Mouse (Mus musculus): Measurements from ENCODE around the gene Acrbp. TPM values are rescaled to one million over a fixed set of nuclear protein-coding genes. Genes with fewer than 3 reads are reported as not detected.

Acrbp gene
- total and polyA plus RNA-seq, 3 experiments, result 1.9 to 16.3 (median 2.3) TPM

GRCm38 (mm10) chr6:125097346-125097689 lies 47.8 kb downstream of the Acrbp start:
- H3K4me1 ChIP-seq (ENCODE audit: control insufficient read depth, insufficient read depth, low read length), result peaks cover 18% of the 10 kb centered on the region
- H3K4me3 ChIP-seq, result peak overlapping the region; percentile 91
- peaks cover 5% of the 10 kb centered on the region for H3K79me2 ChIP-seq (replicated peaks; ENCODE audit: control insufficient read depth, insufficient read depth, low read length)
- H3K36me3 ChIP-seq (ENCODE audit: control insufficient read depth, insufficient read depth, low read length), result peaks cover 15% of the 10 kb centered on the region
- no peak for DNase-seq
- peak overlapping the region; percentile 96 for H3K27ac ChIP-seq
- intact Hi-C loops (cut with DNase I), result loop anchor here (2.0 kb wide), 1 partner anchor 67 kb away; no protein-coding TSS in a partner anchor
- TF ChIP-seq POLR2A (IDR thresholded peaks at IDR 0.05; ENCODE audit: insufficient read depth, low read depth, low read length) (no peak), EP300 (IDR thresholded peaks at IDR 0.05; ENCODE audit: insufficient read depth, low read depth, low read length) (no peak), CTCF (IDR thresholded peaks at IDR 0.05) (no peak)
- H3K9ac ChIP-seq (ENCODE audit: low read depth, low read length), result peak overlapping the region; percentile 94
- no peaks in the 10 kb centered on the region for H3K27me3 ChIP-seq (ENCODE audit: control insufficient read depth, insufficient read depth, low read length)
- under 1% methylated on average over 12 of the region's 12 CpGs for WGBS

GRCm38 (mm10) chr6:125097951-125098350 lies 48.5 kb downstream of the Acrbp start:
- H3K4me3 ChIP-seq, result peak overlapping the region; percentile 91
- no peaks in the 10 kb centered on the region for H3K27me3 ChIP-seq (ENCODE audit: control insufficient read depth, insufficient read depth, low read length)
- peaks cover 5% of the 10 kb centered on the region for H3K79me2 ChIP-seq (replicated peaks; ENCODE audit: control insufficient read depth, insufficient read depth, low read length)
- peaks cover 18% of the 10 kb centered on the region for H3K4me1 ChIP-seq (ENCODE audit: control insufficient read depth, insufficient read depth, low read length)
- peak overlapping the region; percentile 10 for H3K27ac ChIP-seq
- intact Hi-C loops (cut with DNase I), result loop anchor here (2.0 kb wide), 1 partner anchor 67 kb away; no protein-coding TSS in a partner anchor
- peak overlapping the region; percentile 94 for H3K9ac ChIP-seq (ENCODE audit: low read depth, low read length)
- peaks cover 15% of the 10 kb centered on the region for H3K36me3 ChIP-seq (ENCODE audit: control insufficient read depth, insufficient read depth, low read length)
- DNase-seq, result no peak
- WGBS, result 19% methylated on average over 8 of the region's 8 CpGs
- TF ChIP-seq CTCF (IDR thresholded peaks at IDR 0.05), result no peak
- no peak for TF ChIP-seq POLR2A (IDR thresholded peaks at IDR 0.05; ENCODE audit: insufficient read depth, low read depth, low read length)
- no peak for TF ChIP-seq EP300 (IDR thresholded peaks at IDR 0.05; ENCODE audit: insufficient read depth, low read depth, low read length)

GRCm38 (mm10) chr6:125098513-125098912 lies 49.0 kb downstream of the Acrbp start:
- H3K36me3 ChIP-seq (ENCODE audit: control insufficient read depth, insufficient read depth, low read length), result peaks cover 15% of the 10 kb centered on the region
- H3K4me3 ChIP-seq, result peak overlapping the region; percentile 15; the same call in 1 of the 2 replicates
- H3K4me1 ChIP-seq (ENCODE audit: control insufficient read depth, insufficient read depth, low read length), result peaks cover 18% of the 10 kb centered on the region
- peaks cover 5% of the 10 kb centered on the region for H3K79me2 ChIP-seq (replicated peaks; ENCODE audit: control insufficient read depth, insufficient read depth, low read length)
- TF ChIP-seq EP300 (IDR thresholded peaks at IDR 0.05; ENCODE audit: insufficient read depth, low read depth, low read length), result no peak
- no peak for TF ChIP-seq CTCF (IDR thresholded peaks at IDR 0.05)
- no peak for TF ChIP-seq POLR2A (IDR thresholded peaks at IDR 0.05; ENCODE audit: insufficient read depth, low read depth, low read length)
- peak in 1 of 2 experiments; percentile 39 for DNase-seq
- WGBS, result 39% methylated on average over 3 of the region's 3 CpGs
- intact Hi-C loops (cut with DNase I), result no loop called here
- H3K27ac ChIP-seq, result peak overlapping the region; percentile 40
- peak overlapping the region; percentile 6; the same call in 1 of the 2 replicates for H3K9ac ChIP-seq (ENCODE audit: low read depth, low read length)
- no peaks in the 10 kb centered on the region for H3K27me3 ChIP-seq (ENCODE audit: control insufficient read depth, insufficient read depth, low read length)

GRCm38 (mm10) chr6:125099421-125099971 lies 50.0 kb downstream of the Acrbp start:
- peak overlapping the region; percentile 14 for H3K9ac ChIP-seq (ENCODE audit: low read depth, low read length)
- DNase-seq, result peak; percentile 54 to 66
- intact Hi-C loops (cut with DNase I), result no loop called here
- no peak for TF ChIP-seq EP300 (IDR thresholded peaks at IDR 0.05; ENCODE audit: insufficient read depth, low read depth, low read length)
- no peak for TF ChIP-seq CTCF (IDR thresholded peaks at IDR 0.05)
- TF ChIP-seq POLR2A (IDR thresholded peaks at IDR 0.05; ENCODE audit: insufficient read depth, low read depth, low read length), result no peak
- peaks cover 18% of the 10 kb centered on the region for H3K4me1 ChIP-seq (ENCODE audit: control insufficient read depth, insufficient read depth, low read length)
- no peaks in the 10 kb centered on the region for H3K27me3 ChIP-seq (ENCODE audit: control insufficient read depth, insufficient read depth, low read length)
- 24% methylated on average over 5 of the region's 5 CpGs for WGBS
- peak overlapping the region; percentile 40; the same call in 1 of the 2 replicates for H3K27ac ChIP-seq
- peaks cover 5% of the 10 kb centered on the region for H3K79me2 ChIP-seq (replicated peaks; ENCODE audit: control insufficient read depth, insufficient read depth, low read length)
- no peak overlapping the region for H3K4me3 ChIP-seq
- peaks cover 15% of the 10 kb centered on the region for H3K36me3 ChIP-seq (ENCODE audit: control insufficient read depth, insufficient read depth, low read length)

- Histone ChIP-seq H3K9ac (ENCODE audit: low read depth, low read length) (no peak overlapping the region), H3K27ac (no peak overlapping the region), H3K4me1 (ENCODE audit: control insufficient read depth, insufficient read depth, low read length) (peaks cover 18% of the 10 kb centered on the region), H3K36me3 (ENCODE audit: control insufficient read depth, insufficient read depth, low read length) (peaks cover 15% of the 10 kb centered on the region), H3K27me3 (ENCODE audit: control insufficient read depth, insufficient read depth, low read length) (no peaks in the 10 kb centered on the region), H3K4me3 (no peak overlapping the region), H3K79me2 (replicated peaks; ENCODE audit: control insufficient read depth, insufficient read depth, low read length) (peaks cover 5% of the 10 kb centered on the region)
- intact Hi-C loops (cut with DNase I), result no loop called here
- TF ChIP-seq CTCF (IDR thresholded peaks at IDR 0.05) (no peak), EP300 (IDR thresholded peaks at IDR 0.05; ENCODE audit: insufficient read depth, low read depth, low read length) (no peak), POLR2A (IDR thresholded peaks at IDR 0.05; ENCODE audit: insufficient read depth, low read depth, low read length) (no peak)
- DNase-seq, result no peak
- 82% methylated on average over 9 of the region's 9 CpGs for WGBS
Measured at GRCm38 (mm10) chr6:125101444-125101843, 52.0 kb downstream of the Acrbp start.

- no peak for TF ChIP-seq EP300 (IDR thresholded peaks at IDR 0.05; ENCODE audit: insufficient read depth, low read depth, low read length)
- no peak for TF ChIP-seq CTCF (IDR thresholded peaks at IDR 0.05)
- no peak for TF ChIP-seq POLR2A (IDR thresholded peaks at IDR 0.05; ENCODE audit: insufficient read depth, low read depth, low read length)
- H3K79me2 ChIP-seq (replicated peaks; ENCODE audit: control insufficient read depth, insufficient read depth, low read length), result peaks cover 1% of the 10 kb centered on the region; the same call in 1 of the 2 replicates
- intact Hi-C loops (cut with DNase I), result no loop called here
- no peak overlapping the region for H3K9ac ChIP-seq (ENCODE audit: low read depth, low read length)
- no peak overlapping the region for H3K4me3 ChIP-seq
- no peak overlapping the region for H3K27ac ChIP-seq
- WGBS, result 62% methylated on average over 4 of the region's 4 CpGs
- peaks cover under 1% of the 10 kb centered on the region; the same call in 1 of the 2 replicates for H3K36me3 ChIP-seq (ENCODE audit: control insufficient read depth, insufficient read depth, low read length)
- peaks cover 4% of the 10 kb centered on the region for H3K4me1 ChIP-seq (ENCODE audit: control insufficient read depth, insufficient read depth, low read length)
- no peaks in the 10 kb centered on the region for H3K27me3 ChIP-seq (ENCODE audit: control insufficient read depth, insufficient read depth, low read length)
- DNase-seq, result no peak
Measured at GRCm38 (mm10) chr6:125104223-125104622, 54.7 kb downstream of the Acrbp start.
